Mouse (Mus musculus) hindbrain, embryonic 13.5 days (tissue): ENCODE results near the gene Fstl4. TPM values are rescaled to one million over a fixed set of nuclear protein-coding genes. Genes with fewer than 3 reads are reported as not detected.
"Not testable (repeated sequence)": the region's sequence is repeated elsewhere in the genome, so short reads cannot be mapped to it uniquely, and the experiment has no call there.

Experiments used
- ATAC-seq: fragments of 200-750 bp; cut with Nextera tagmentation; 2 replicates; pipeline ENCODE4 v1.8.0; 2017; ENCODE audit warnings: moderate TSS enrichment; ENCODE audit not compliant: low FRiP score
- H3K27ac ChIP-seq: fragments of 300-500 bp; sonication (generic); 2 replicates; pipeline ENCODE4 v1.5.1; 2015; ENCODE audit warnings: inconsistent platforms, mild to moderate bottlenecking, moderate library complexity
- H3K27me3 ChIP-seq: fragments of 300-500 bp; sonication (generic); 2 replicates; pipeline ENCODE4 v1.6.1; 2015; ENCODE audit warnings: mild to moderate bottlenecking, inconsistent platforms
- H3K36me3 ChIP-seq: fragments of 300-500 bp; sonication (generic); 2 replicates; pipeline ENCODE4 v1.6.1; 2015; ENCODE audit warnings: mild to moderate bottlenecking, inconsistent platforms
- H3K4me1 ChIP-seq: fragments of 300-500 bp; sonication (generic); replicated peaks from 2 replicates; pipeline ENCODE4 v1.6.1; 2015; ENCODE audit warnings: inconsistent platforms
- H3K4me2 ChIP-seq: fragments of 300-500 bp; sonication (generic); 2 replicates; pipeline ENCODE4 v1.6.1; 2015; ENCODE audit warnings: inconsistent platforms, mild to moderate bottlenecking, moderate library complexity
- H3K4me3 ChIP-seq: fragments of 300-500 bp; sonication (generic); 2 replicates; pipeline ENCODE4 v1.5.1; 2015; ENCODE audit warnings: mild to moderate bottlenecking, inconsistent platforms
- H3K9ac ChIP-seq: fragments of 300-500 bp; sonication (generic); 2 replicates; pipeline ENCODE4 v1.6.1; 2015; ENCODE audit warnings: mild to moderate bottlenecking, inconsistent platforms
- H3K9me3 ChIP-seq: fragments of 300-500 bp; sonication (generic); 2 replicates; pipeline ENCODE4 v1.6.1; 2016; ENCODE audit warnings: inconsistent platforms
- WGBS: fragments of 180-500 bp; shearing (Covaris S2); methylation state at CpG from one replicate; pipeline ENCODE4 v1.1.7; 2015; 5-methylcytosine and 5-hydroxymethylcytosine counted together
- polyA plus RNA-seq: library from polyadenylated mRNA; unstranded; fragments of >200 nt; fragmentation: Nextera tagmentation; extraction: Ambion mirVana; gene quantifications from 2 replicates; pipeline ENCODE4 v1.2.1, GENCODE M21; 2015

Gene Fstl4
- polyA plus RNA-seq, 1 experiment from 2014 or later: 9.4 TPM

DNA sequence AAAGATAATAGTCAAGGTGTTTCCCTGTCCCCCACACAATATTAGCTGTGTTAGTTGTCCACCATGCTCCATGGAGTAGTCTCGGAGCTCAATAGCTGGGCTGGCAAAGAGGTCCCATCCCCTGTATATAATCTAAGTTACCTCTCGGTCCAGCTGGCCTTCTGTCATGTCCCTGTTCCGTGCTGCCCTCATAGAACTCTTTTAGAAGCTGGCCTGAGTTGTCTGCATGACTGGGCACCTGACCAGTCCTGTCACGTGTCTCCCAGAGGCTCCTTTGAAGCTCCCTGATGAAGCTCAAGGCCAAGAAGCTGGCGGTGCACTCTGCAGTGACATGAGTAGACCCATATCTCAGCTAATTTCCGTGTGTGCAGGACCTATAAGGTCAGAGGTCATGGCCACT, 316.9 kb downstream of the Fstl4 start:
- Histone ChIP-seq H3K9ac (no peak overlapping the region), H3K4me3 (no peak overlapping the region), H3K9me3 (no peaks in the 10 kb centered on the region), H3K27me3 (no peaks in the 10 kb centered on the region), H3K4me1 (0 out of 2 replicates have a peak, but pooled peaks cover 3% of the 10 kb centered on the region), H3K4me2 (no peak overlapping the region), H3K36me3 (no peaks in the 10 kb centered on the region), H3K27ac (no peak overlapping the region)
- 84% methylated on average over 6 of the region's 6 CpGs for WGBS
- ATAC-seq: no peak

DNA sequence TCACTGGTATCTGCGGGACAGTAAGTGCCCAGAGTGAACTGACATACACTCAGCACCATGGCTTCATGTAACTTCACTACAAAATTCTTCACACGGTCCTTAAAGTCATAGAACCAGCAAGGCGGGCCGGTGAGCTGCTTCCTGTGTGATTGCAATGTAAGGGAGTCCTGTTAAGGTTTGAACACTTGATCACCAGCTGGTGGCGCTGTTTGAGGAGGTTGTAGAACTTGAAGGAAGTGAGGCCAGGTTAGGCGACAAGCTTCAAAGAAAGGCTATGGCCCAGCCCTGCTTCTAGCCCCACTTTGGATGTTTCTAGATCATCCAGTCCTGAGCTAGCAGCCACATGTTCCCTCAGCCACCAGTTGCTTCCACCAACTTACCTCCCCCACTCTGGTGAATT, 320.9 kb downstream of the Fstl4 start:
- Histone ChIP-seq H3K9me3 (no peaks in the 10 kb centered on the region), H3K4me1 (0 out of 2 replicates have a peak, but pooled peaks cover 3% of the 10 kb centered on the region), H3K27ac (no peak overlapping the region), H3K4me2 (no peak overlapping the region), H3K36me3 (no peaks in the 10 kb centered on the region), H3K4me3 (no peak overlapping the region), H3K9ac (no peak overlapping the region), H3K27me3 (no peaks in the 10 kb centered on the region)
- no peak for ATAC-seq
- WGBS: 73% methylated on average over 6 of the region's 6 CpGs

GRCm38 (mm10) chr11:53085858-53086565, 321.6 kb downstream of the Fstl4 start:
- no peak overlapping the region for H3K27ac ChIP-seq
- H3K4me3 ChIP-seq: no peak overlapping the region
- no peaks in the 10 kb centered on the region for H3K9me3 ChIP-seq
- H3K27me3 ChIP-seq: no peaks in the 10 kb centered on the region
- peaks cover 6% of the 10 kb centered on the region; the same call in 1 of the 2 replicates for H3K4me1 ChIP-seq
- H3K9ac ChIP-seq: no peak overlapping the region
- no peak for ATAC-seq
- no peak overlapping the region for H3K4me2 ChIP-seq
- WGBS: 85% methylated on average over 9 of the region's 9 CpGs
- no peaks in the 10 kb centered on the region for H3K36me3 ChIP-seq

DNA sequence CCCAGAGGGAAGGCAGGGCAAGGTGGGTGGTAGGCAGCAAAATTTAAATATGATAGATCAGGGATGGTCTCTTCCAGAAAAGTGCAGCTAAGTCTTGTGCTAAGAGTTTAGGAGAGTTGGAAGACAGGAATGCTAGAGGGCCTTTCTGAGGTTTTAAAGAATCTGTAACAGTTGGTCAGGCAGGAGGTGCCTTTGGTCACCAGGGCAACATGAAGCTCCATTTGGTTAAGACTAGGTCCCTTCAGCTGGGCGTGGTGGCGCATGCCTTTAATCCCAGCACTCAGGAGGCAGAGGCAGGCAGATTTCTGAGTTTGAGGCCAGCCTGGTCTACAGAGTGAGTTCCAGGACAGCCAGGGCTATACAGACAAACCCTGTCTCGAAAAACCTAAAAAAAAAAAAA, 323.5 kb downstream of the Fstl4 start:
- H3K4me2 ChIP-seq, H3K9me3 ChIP-seq, H3K27ac ChIP-seq, ATAC-seq, H3K27me3 ChIP-seq, H3K36me3 ChIP-seq, H3K4me3 ChIP-seq, H3K9ac ChIP-seq: not testable (repeated sequence)
- H3K4me1 ChIP-seq: peaks cover 18% of the 10 kb centered on the region
- 85% methylated on average over 3 of the region's 3 CpGs for WGBS

GRCm38 (mm10) chr11:53091596-53091995, 327.2 kb downstream of the Fstl4 start:
- Histone ChIP-seq H3K4me1 (peaks cover 15% of the 10 kb centered on the region), H3K27me3 (no peaks in the 10 kb centered on the region), H3K36me3 (no peaks in the 10 kb centered on the region), H3K27ac (peak overlapping the region; percentile 19; the same call in 1 of the 2 replicates), H3K9ac (no peak overlapping the region), H3K4me2 (no peak overlapping the region), H3K4me3 (no peak overlapping the region), H3K9me3 (no peaks in the 10 kb centered on the region)
- ATAC-seq: no peak
- WGBS: 57% methylated on average over 5 of the region's 5 CpGs

DNA sequence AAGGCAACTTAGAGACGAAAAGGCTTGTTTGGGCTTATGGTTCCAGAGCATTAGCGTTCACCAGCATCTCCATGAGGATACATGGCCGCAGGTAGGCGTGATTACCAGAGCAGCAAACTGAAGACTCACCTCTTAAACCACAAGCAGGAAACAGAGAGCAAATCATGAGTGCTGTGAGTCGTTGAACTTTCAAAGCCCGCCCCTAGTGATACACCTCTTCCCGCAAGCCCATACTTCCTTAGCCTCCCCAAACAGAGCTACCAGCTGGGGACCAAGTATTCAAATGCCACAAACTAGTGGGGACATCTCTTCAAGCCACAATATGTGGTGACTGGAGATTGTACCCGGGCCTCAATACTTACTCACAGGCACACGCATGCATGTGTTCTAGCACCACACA, 332.4 kb downstream of the Fstl4 start:
- ATAC-seq: no peak
- WGBS: 94% methylated on average over 9 of the region's 9 CpGs
- no peak overlapping the region for H3K27ac ChIP-seq

DNA sequence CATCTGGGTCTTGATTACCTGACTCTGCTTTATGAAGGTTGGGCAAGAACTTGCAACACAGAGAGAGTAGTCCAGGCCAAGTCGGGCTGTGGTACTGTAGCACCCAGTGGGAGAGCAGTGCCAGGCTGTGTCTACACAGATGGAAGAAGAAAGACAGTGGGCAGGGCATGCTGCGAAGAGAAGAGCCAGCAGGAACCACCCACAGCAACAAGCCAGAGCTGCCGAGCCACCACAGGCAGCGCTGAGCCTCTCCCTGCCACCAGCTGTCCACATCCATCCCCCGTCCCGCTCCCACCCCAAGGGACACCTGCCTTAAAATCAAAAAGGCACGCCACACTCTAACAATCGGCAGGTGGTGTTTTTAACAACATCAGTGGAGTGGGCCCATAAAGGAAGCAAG, 332.9 kb downstream of the Fstl4 start:
- no peak for ATAC-seq
- 82% methylated on average over 8 of the region's 8 CpGs for WGBS
- no peak overlapping the region for H3K9ac ChIP-seq
- H3K27ac ChIP-seq: no peak overlapping the region
- no peaks in the 10 kb centered on the region for H3K36me3 ChIP-seq
- 0 out of 2 replicates have a peak, but pooled peaks cover 3% of the 10 kb centered on the region for H3K27me3 ChIP-seq
- H3K4me3 ChIP-seq: no peak overlapping the region
- H3K4me2 ChIP-seq: no peak overlapping the region
- peaks cover 4% of the 10 kb centered on the region; the same call in 1 of the 2 replicates for H3K4me1 ChIP-seq
- H3K9me3 ChIP-seq: no peaks in the 10 kb centered on the region

More for the DNA sequence above, 332.4 kb downstream of the Fstl4 start:
- Histone ChIP-seq H3K4me2 (no peak overlapping the region), H3K27me3 (0 out of 2 replicates have a peak, but pooled peaks cover 3% of the 10 kb centered on the region), H3K36me3 (no peaks in the 10 kb centered on the region), H3K4me3 (no peak overlapping the region), H3K9ac (no peak overlapping the region), H3K4me1 (peaks cover 7% of the 10 kb centered on the region; the same call in 1 of the 2 replicates), H3K9me3 (no peaks in the 10 kb centered on the region)

DNA sequence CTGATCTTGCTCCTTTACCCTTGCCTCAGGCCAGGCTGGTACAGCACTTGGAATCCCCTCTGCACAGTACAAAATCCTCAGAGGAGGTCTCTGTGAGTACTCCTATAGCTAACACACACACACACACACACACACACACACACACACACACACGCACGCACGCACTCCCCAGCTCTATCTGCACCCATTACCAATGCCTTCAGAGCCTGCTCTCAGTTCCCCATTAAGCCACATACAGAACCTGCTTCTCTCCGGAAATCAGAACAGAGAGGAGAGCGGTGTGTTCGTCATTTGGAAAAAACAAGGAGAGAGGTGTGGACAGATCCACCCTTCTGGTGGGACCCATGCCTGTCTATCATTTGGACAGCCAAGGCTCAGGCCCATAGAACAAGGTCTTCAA, 333.4 kb downstream of the Fstl4 start:
- Histone ChIP-seq H3K9me3 (no peaks in the 10 kb centered on the region), H3K27me3 (0 out of 2 replicates have a peak, but pooled peaks cover 3% of the 10 kb centered on the region), H3K4me3 (no peak overlapping the region), H3K36me3 (no peaks in the 10 kb centered on the region), H3K27ac (no peak overlapping the region), H3K9ac (no peak overlapping the region), H3K4me1 (peaks cover 4% of the 10 kb centered on the region; the same call in 1 of the 2 replicates), H3K4me2 (no peak overlapping the region)
- ATAC-seq: no peak
- 93% methylated on average over 6 of the region's 6 CpGs for WGBS

GRCm38 (mm10) chr11:53098780-53099198, 334.4 kb downstream of the Fstl4 start:
- no peak overlapping the region for H3K4me3 ChIP-seq
- no peaks in the 10 kb centered on the region for H3K9me3 ChIP-seq
- no peaks in the 10 kb centered on the region for H3K36me3 ChIP-seq
- H3K9ac ChIP-seq: no peak overlapping the region
- 39% methylated on average over 3 of the region's 3 CpGs for WGBS
- no peak overlapping the region for H3K27ac ChIP-seq
- no peak for ATAC-seq
- peaks cover 4% of the 10 kb centered on the region; the same call in 1 of the 2 replicates for H3K4me1 ChIP-seq
- 0 out of 2 replicates have a peak, but pooled peaks cover 3% of the 10 kb centered on the region for H3K27me3 ChIP-seq
- H3K4me2 ChIP-seq: no peak overlapping the region

- Histone ChIP-seq H3K9me3 (no peaks in the 10 kb centered on the region), H3K4me1 (peaks cover 7% of the 10 kb centered on the region; the same call in 1 of the 2 replicates), H3K27me3 (0 out of 2 replicates have a peak, but pooled peaks cover 3% of the 10 kb centered on the region), H3K4me2 (no peak overlapping the region), H3K9ac (no peak overlapping the region), H3K27ac (no peak overlapping the region), H3K4me3 (no peak overlapping the region), H3K36me3 (no peaks in the 10 kb centered on the region)
- ATAC-seq: no peak
- 95% methylated on average over 5 of the region's 5 CpGs for WGBS
These were observed 334.9 kb downstream of the Fstl4 start for GRCm38 (mm10) chr11:53099322-53099721.

DNA sequence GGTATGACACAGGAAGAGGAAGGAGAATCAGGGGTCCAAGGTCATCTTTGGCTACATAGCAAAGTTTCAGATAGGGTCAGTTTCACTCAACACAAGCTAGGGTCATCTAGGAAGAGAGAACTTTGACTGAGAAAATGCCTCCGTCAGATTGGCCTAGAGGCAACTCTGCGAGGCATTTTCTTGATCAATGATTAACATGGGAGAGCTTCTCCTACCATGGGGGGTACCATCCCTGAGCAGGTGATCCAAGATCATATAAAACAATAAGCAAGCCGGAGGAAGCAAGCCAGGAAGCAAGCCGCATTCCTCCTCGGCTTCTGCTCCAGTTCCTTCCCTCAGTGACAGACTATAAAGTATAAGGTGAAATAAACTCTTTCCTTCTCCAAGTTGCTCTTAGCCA, 337.3 kb downstream of the Fstl4 start:
- peaks cover 15% of the 10 kb centered on the region; the same call in 1 of the 2 replicates for H3K4me1 ChIP-seq
- 88% methylated on average over 5 of the region's 5 CpGs for WGBS

DNA sequence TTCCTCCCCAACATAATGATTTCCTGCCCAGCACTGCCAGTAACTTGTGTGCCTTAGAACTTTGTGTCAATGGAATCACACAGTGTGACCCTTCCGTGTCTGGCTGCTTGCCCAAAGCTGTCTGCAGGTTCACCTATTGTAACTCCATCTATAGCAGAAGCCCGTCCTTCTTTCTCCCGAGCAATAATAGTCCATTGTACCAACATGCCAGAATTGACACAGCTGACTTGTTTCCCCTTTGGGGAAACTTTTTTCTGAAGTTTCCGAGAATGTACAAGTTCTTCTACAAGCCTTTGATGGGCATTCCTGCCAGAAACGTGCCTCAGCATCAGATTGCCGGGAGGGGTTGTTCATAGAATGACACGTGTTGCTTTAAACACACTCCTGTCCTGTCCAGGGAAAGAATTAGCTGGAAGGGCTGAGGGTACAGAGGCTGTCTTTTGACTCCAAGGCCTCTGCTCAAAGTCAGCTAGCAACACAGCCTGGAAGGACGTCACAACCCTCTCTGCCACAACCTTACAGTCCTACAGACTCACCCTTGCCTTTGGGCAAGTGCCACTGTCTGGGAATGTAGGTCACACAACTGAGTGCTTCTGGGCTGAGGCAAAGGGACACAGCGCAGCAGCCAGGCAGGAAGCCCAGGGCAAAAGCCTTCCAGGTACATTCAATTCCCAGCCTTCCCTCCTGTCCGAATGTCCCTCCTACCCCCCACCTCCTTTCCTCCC, 339.3 kb downstream of the Fstl4 start:
- Histone ChIP-seq H3K4me2 (no peak overlapping the region), H3K4me3 (no peak overlapping the region), H3K4me1 (peaks cover 23% of the 10 kb centered on the region), H3K9ac (no peak overlapping the region), H3K9me3 (no peaks in the 10 kb centered on the region), H3K27ac (no peak overlapping the region), H3K27me3 (0 out of 2 replicates have a peak, but pooled peaks cover 3% of the 10 kb centered on the region), H3K36me3 (no peaks in the 10 kb centered on the region)
- 41% methylated on average over 10 of the region's 10 CpGs for whole genome bisulfite sequencing
- no peak for ATAC-seq

More for the DNA sequence above, 337.3 kb downstream of the Fstl4 start:
- 0 out of 2 replicates have a peak, but pooled peaks cover 3% of the 10 kb centered on the region for H3K27me3 ChIP-seq
- no peak overlapping the region for H3K4me3 ChIP-seq
- H3K9me3 ChIP-seq: no peaks in the 10 kb centered on the region
- no peaks in the 10 kb centered on the region for H3K36me3 ChIP-seq
- H3K4me2 ChIP-seq: no peak overlapping the region
- H3K27ac ChIP-seq: no peak overlapping the region
- ATAC-seq: no peak
- H3K9ac ChIP-seq: no peak overlapping the region
